Mouse (Mus musculus) kidney, embryonic 15.5 days (tissue): ENCODE results near the gene Kif1b. TPM values are rescaled to one million over a fixed set of nuclear protein-coding genes. Genes with fewer than 3 reads are reported as not detected.

Experiments used
- ATAC-seq: fragments of 200-750 bp; cut with Nextera tagmentation; replicated peaks from 2 replicates; pipeline ENCODE4 v1.8.0; 2017; ENCODE audit warnings: moderate TSS enrichment; ENCODE audit not compliant: low FRiP score
- H3K27ac ChIP-seq: fragments of 300-500 bp; sonication (generic); 2 replicates; pipeline ENCODE4 v1.5.1; 2015; ENCODE audit warnings: mild to moderate bottlenecking, inconsistent platforms
- H3K27me3 ChIP-seq: fragments of 300-500 bp; sonication (generic); 2 replicates; pipeline ENCODE4 v1.6.1; 2015; ENCODE audit warnings: inconsistent platforms
- H3K36me3 ChIP-seq: fragments of 300-500 bp; sonication (generic); 2 replicates; pipeline ENCODE4 v1.6.1; 2015; ENCODE audit warnings: inconsistent platforms
- H3K4me1 ChIP-seq: fragments of 300-500 bp; sonication (generic); 2 replicates; pipeline ENCODE4 v1.6.1; 2015; ENCODE audit warnings: inconsistent platforms
- H3K4me2 ChIP-seq: fragments of 300-500 bp; sonication (generic); 2 replicates; pipeline ENCODE4 v1.6.1; 2015; ENCODE audit warnings: moderate library complexity, mild to moderate bottlenecking, inconsistent platforms
- H3K4me3 ChIP-seq: fragments of 300-500 bp; sonication (generic); replicated peaks from 2 replicates; pipeline ENCODE4 v1.5.1; 2015; ENCODE audit warnings: mild to moderate bottlenecking, inconsistent platforms
- H3K9ac ChIP-seq: fragments of 300-500 bp; sonication (generic); 2 replicates; pipeline ENCODE4 v1.6.1; 2015; ENCODE audit warnings: mild to moderate bottlenecking, inconsistent platforms
- H3K9me3 ChIP-seq: fragments of 300-500 bp; sonication (generic); replicated peaks from 2 replicates; pipeline ENCODE4 v1.6.1; 2016; ENCODE audit warnings: inconsistent platforms
- WGBS: fragments of 180-500 bp; shearing (Covaris S2); methylation state at CpG from one replicate; pipeline ENCODE4 v1.1.7; 2015; ENCODE audit warnings: mixed read lengths; 5-methylcytosine and 5-hydroxymethylcytosine counted together
- polyA plus RNA-seq: library from polyadenylated mRNA; unstranded; fragments of >200 nt; fragmentation: Nextera tagmentation; extraction: Ambion mirVana; gene quantifications from 2 replicates; pipeline ENCODE4 v1.2.1, GENCODE M21; 2015

Kif1b gene
- polyA plus RNA-seq, 1 experiment from 2014 or later: 31.3 TPM

- Histone ChIP-seq H3K4me2 (no peak overlapping the region), H3K4me3 (no peak overlapping the region), H3K9ac (no peak overlapping the region), H3K9me3 (no peaks in the 10 kb centered on the region), H3K27ac (no peak overlapping the region), H3K36me3 (no peaks in the 10 kb centered on the region), H3K27me3 (no peaks in the 10 kb centered on the region), H3K4me1 (peaks cover 8% of the 10 kb centered on the region; the same call in 1 of the 2 replicates)
- WGBS: 79% methylated on average over 5 of the region's 5 CpGs
- ATAC-seq: no peak
These were observed 4.5 kb upstream of the Kif1b start for GRCm38 (mm10) chr4:149311996-149312395.

GRCm38 (mm10) chr4:149308491-149308820 is 963 bp upstream of the Kif1b start:
- 51% methylated on average over 3 of the region's 3 CpGs for WGBS
- ATAC-seq: no peak
- Histone ChIP-seq H3K4me1 (peaks cover 19% of the 10 kb centered on the region), H3K9ac (peak overlapping the region; percentile 66), H3K4me3 (peak overlapping the region; percentile 81), H3K9me3 (no peaks in the 10 kb centered on the region), H3K36me3 (no peaks in the 10 kb centered on the region), H3K27ac (peak overlapping the region; percentile 90), H3K4me2 (peak overlapping the region; percentile 78), H3K27me3 (no peaks in the 10 kb centered on the region)

GRCm38 (mm10) chr4:149306712-149307595 is 539 bp downstream of the Kif1b start:
- Histone ChIP-seq H3K4me1 (peaks cover 27% of the 10 kb centered on the region), H3K27ac (peak overlapping the region; percentile 92), H3K9me3 (no peaks in the 10 kb centered on the region), H3K9ac (peak overlapping the region; percentile 83), H3K4me3 (peak overlapping the region; percentile 81), H3K36me3 (no peaks in the 10 kb centered on the region), H3K27me3 (no peaks in the 10 kb centered on the region), H3K4me2 (peak overlapping the region; percentile 78)
- WGBS: under 1% methylated on average over 75 of the region's 83 CpGs
- ATAC-seq: peak; percentile 70

GRCm38 (mm10) chr4:149305761-149306711 is 1.5 kb downstream of the Kif1b start:
- Histone ChIP-seq H3K4me1 (peaks cover 27% of the 10 kb centered on the region), H3K9me3 (no peaks in the 10 kb centered on the region), H3K4me3 (peak overlapping the region; percentile 81), H3K4me2 (peak overlapping the region; percentile 78), H3K36me3 (no peaks in the 10 kb centered on the region), H3K9ac (peak overlapping the region; percentile 83), H3K27ac (peak overlapping the region; percentile 92), H3K27me3 (no peaks in the 10 kb centered on the region)
- WGBS: 38% methylated on average over 14 of the region's 14 CpGs
- ATAC-seq: no peak

- H3K27me3 ChIP-seq: no peaks in the 10 kb centered on the region
- H3K4me2 ChIP-seq: no peak overlapping the region
- H3K4me1 ChIP-seq: peaks cover 27% of the 10 kb centered on the region
- ATAC-seq: no peak
- H3K27ac ChIP-seq: no peak overlapping the region
- H3K9me3 ChIP-seq: no peaks in the 10 kb centered on the region
- no peak overlapping the region for H3K9ac ChIP-seq
- no peak overlapping the region for H3K4me3 ChIP-seq
- H3K36me3 ChIP-seq: no peaks in the 10 kb centered on the region
- 86% methylated on average over 1 of the region's 1 CpGs for WGBS
These were observed 3.0 kb downstream of the Kif1b start for GRCm38 (mm10) chr4:149304466-149304865.

GRCm38 (mm10) chr4:149303502-149303901 is 4.0 kb downstream of the Kif1b start:
- H3K9ac ChIP-seq: no peak overlapping the region
- H3K4me3 ChIP-seq: no peak overlapping the region
- no peaks in the 10 kb centered on the region for H3K36me3 ChIP-seq
- no peaks in the 10 kb centered on the region for H3K9me3 ChIP-seq
- H3K27me3 ChIP-seq: no peaks in the 10 kb centered on the region
- no peak overlapping the region for H3K4me2 ChIP-seq
- H3K27ac ChIP-seq: no peak overlapping the region
- no peak for ATAC-seq
- WGBS: 65% methylated on average over 5 of the region's 5 CpGs
- peaks cover 25% of the 10 kb centered on the region for H3K4me1 ChIP-seq

GRCm38 (mm10) chr4:149302751-149303150 is 4.7 kb downstream of the Kif1b start:
- H3K4me3 ChIP-seq: no peak overlapping the region
- no peaks in the 10 kb centered on the region for H3K27me3 ChIP-seq
- peaks cover 19% of the 10 kb centered on the region for H3K4me1 ChIP-seq
- H3K9ac ChIP-seq: no peak overlapping the region
- no peak for ATAC-seq
- no peak overlapping the region for H3K4me2 ChIP-seq
- WGBS: 77% methylated on average over 5 of the region's 5 CpGs
- no peaks in the 10 kb centered on the region for H3K9me3 ChIP-seq
- no peaks in the 10 kb centered on the region for H3K36me3 ChIP-seq
- H3K27ac ChIP-seq: no peak overlapping the region

GRCm38 (mm10) chr4:149302136-149302535 is 5.4 kb downstream of the Kif1b start:
- ATAC-seq: no peak
- WGBS: 68% methylated on average over 3 of the region's 3 CpGs
- no peak overlapping the region for H3K4me2 ChIP-seq
- H3K27ac ChIP-seq: no peak overlapping the region
- H3K4me3 ChIP-seq: no peak overlapping the region
- H3K4me1 ChIP-seq: peaks cover 21% of the 10 kb centered on the region
- no peaks in the 10 kb centered on the region for H3K9me3 ChIP-seq
- H3K27me3 ChIP-seq: no peaks in the 10 kb centered on the region
- no peaks in the 10 kb centered on the region for H3K36me3 ChIP-seq
- H3K9ac ChIP-seq: no peak overlapping the region

- H3K36me3 ChIP-seq: no peaks in the 10 kb centered on the region
- no peak overlapping the region for H3K9ac ChIP-seq
- 82% methylated on average over 2 of the region's 2 CpGs for WGBS
- H3K27ac ChIP-seq: no peak overlapping the region
- no peaks in the 10 kb centered on the region for H3K27me3 ChIP-seq
- ATAC-seq: no peak
- H3K9me3 ChIP-seq: no peaks in the 10 kb centered on the region
- H3K4me3 ChIP-seq: no peak overlapping the region
- no peak overlapping the region for H3K4me2 ChIP-seq
- peaks cover 18% of the 10 kb centered on the region for H3K4me1 ChIP-seq
These were observed 11.0 kb downstream of the Kif1b start for GRCm38 (mm10) chr4:149296501-149296900.

GRCm38 (mm10) chr4:149292984-149293383 is 14.5 kb downstream of the Kif1b start:
- no peaks in the 10 kb centered on the region for H3K27me3 ChIP-seq
- H3K9ac ChIP-seq: no peak overlapping the region
- H3K9me3 ChIP-seq: no peaks in the 10 kb centered on the region
- H3K36me3 ChIP-seq: peaks cover 23% of the 10 kb centered on the region
- no peak overlapping the region for H3K4me3 ChIP-seq
- no peak for ATAC-seq
- H3K4me2 ChIP-seq: no peak overlapping the region
- 52% methylated on average over 5 of the region's 5 CpGs for WGBS
- H3K4me1 ChIP-seq: peaks cover 18% of the 10 kb centered on the region
- H3K27ac ChIP-seq: peak overlapping the region; percentile 32; the same call in 1 of the 2 replicates

GRCm38 (mm10) chr4:149291061-149291460 is 16.4 kb downstream of the Kif1b start:
- Histone ChIP-seq H3K4me1 (peaks cover 15% of the 10 kb centered on the region), H3K27me3 (no peaks in the 10 kb centered on the region), H3K27ac (no peak overlapping the region), H3K36me3 (peaks cover 23% of the 10 kb centered on the region), H3K9ac (no peak overlapping the region), H3K4me3 (no peak overlapping the region), H3K4me2 (no peak overlapping the region), H3K9me3 (no peaks in the 10 kb centered on the region)
- WGBS: 84% methylated on average over 9 of the region's 9 CpGs
- ATAC-seq: no peak
